8 mouse cellular contexts compared by ENCODE assay signal in the genomic region with DNA sequence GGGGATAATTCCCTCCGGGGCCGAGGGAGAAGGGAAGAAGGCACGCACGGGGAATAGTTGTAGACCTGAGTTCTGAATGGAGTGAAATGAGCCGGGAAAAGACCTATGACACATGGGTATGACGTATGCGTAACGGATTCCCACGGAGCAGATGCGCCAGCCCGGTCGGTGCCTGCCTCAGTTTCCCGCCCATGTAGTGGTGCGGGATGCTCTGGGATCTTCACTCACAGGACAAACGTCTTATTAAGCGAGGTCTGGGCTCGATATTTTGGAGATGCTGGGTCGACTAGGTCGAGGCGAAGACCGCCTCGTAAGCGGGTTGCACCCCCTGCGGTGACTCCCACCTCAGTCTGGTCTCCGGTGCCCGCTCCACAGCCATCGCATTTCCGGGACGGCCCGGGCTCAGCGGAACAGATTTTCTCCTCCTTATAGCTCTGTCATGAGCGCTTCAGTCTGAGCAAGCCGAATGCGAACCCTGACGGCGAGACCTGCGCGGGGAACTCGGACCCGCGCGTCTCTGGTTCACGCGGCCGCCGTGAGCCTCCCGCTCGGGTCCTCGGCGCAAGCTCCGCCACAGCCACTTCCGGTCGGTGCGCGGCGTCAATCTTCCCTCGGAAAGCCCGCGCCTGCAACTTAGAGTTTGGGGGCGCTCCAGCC. TPM values are rescaled to one million over a fixed set of nuclear protein-coding genes. Genes with fewer than 3 reads are reported as not detected.
DNase-seq lines count a peak whose midpoint lies in the region; ATAC-seq and TF ChIP-seq lines count a peak whose summit lies in the region.

Zdhhc6 (minus strand) TSS at position 581 of the 657 bp plus-strand sequence.

- H3K4me2 ChIP-seq in hindbrain, embryonic 15.5 days, result peak within 1 kb of the TSS; percentile 87

- DNase-seq in adipocyte (ENCODE audit: low spot score), result peak; percentile 22
- DNase-seq in gastrocnemius, adult 8-10 months (ENCODE audit: low spot score in 2 of 2), result peak; percentile 49 to 62
- DNase-seq in layer of hippocampus, postnatal 36 days, result peak; percentile 81 to 84
- DNase-seq in lung, postnatal 14 days, result peak; percentile 88
- DNase-seq in right cerebral cortex, adult 2 months (ENCODE audit: low spot score in 2 of 2), result peak; percentile 83 to 87
- peak; percentile 87 for DNase-seq in urinary bladder, postnatal 14 days (ENCODE audit: low spot score)

- 0% methylated on average over 60 of the region's 60 CpGs for WGBS in hindbrain, embryonic 15.5 days

- peak within 1 kb of the TSS; percentile 57 for H3K27ac ChIP-seq in cortical plate, adult 2 months (ENCODE audit: insufficient read depth, low read length)
- H3K27ac ChIP-seq in hindbrain, embryonic 15.5 days (replicated peaks), result peak within 1 kb of the TSS; percentile 75

- peak within 1 kb of the TSS; percentile 83 for H3K9ac ChIP-seq in hindbrain, embryonic 15.5 days

- no peaks in the 10 kb centered on the region for H3K27me3 ChIP-seq in hindbrain, embryonic 15.5 days

- ATAC-seq in hindbrain, embryonic 15.5 days (ENCODE audit: low FRiP score, low read depth), result peak; percentile 84

- peak; percentile 54; the same call in 1 of the 2 replicates for TF ChIP-seq POLR2A in cortical plate, adult 2 months (IDR thresholded peaks at IDR 0.05; ENCODE audit: extremely low read depth, insufficient read depth, low read length)

- H3K9me3 ChIP-seq in hindbrain, embryonic 15.5 days, result no peaks in the 10 kb centered on the region

- H3K4me3 ChIP-seq in cortical plate, adult 2 months (ENCODE audit: insufficient read depth, low read length), result peak within 1 kb of the TSS; percentile 76
- peak within 1 kb of the TSS; percentile 62 for H3K4me3 ChIP-seq in hindbrain, embryonic 15.5 days

- H3K4me1 ChIP-seq in cortical plate, adult 2 months (ENCODE audit: control insufficient read depth, insufficient read depth, low read length), result peaks cover 5% of the 10 kb centered on the region
- peaks cover 35% of the 10 kb centered on the region for H3K4me1 ChIP-seq in hindbrain, embryonic 15.5 days (replicated peaks)

- TF ChIP-seq CTCF in cortical plate, adult 2 months (IDR thresholded peaks at IDR 0.05; ENCODE audit: extremely low read depth, insufficient read depth, low read length), result no peak

- peaks cover 12% of the 10 kb centered on the region for H3K36me3 ChIP-seq in hindbrain, embryonic 15.5 days

RNA-seq across cellular contexts. Expression of gene Zdhhc6, which starts in this region (rescaled TPM):
- polyA plus RNA-seq in cortical plate, adult 2 months (2012; rRNA removed), result 24.6 and 27.2 TPM in 2 replicates
- 10 to 100 TPM; 18.6 to 24.3 (median 19.8) TPM for total RNA-seq in gastrocnemius, adult 8-10 months (2022)
- polyA plus RNA-seq in hindbrain, embryonic 15.5 days (2015; fragmentation: Nextera tagmentation; extraction: Ambion mirVana), result 67.4 and 71.1 TPM in 2 replicates
- total RNA-seq in layer of hippocampus, postnatal 36 days (2021), result 10 to 100 TPM; 27.2 to 28.6 TPM

Comparison
In these comparisons a context has a peak if more than half of its experiments do, and no peak if none do; other contexts are left out.
1. Peak in every context shown above with its lines: DNase-seq, ATAC-seq, H3K4me3 ChIP-seq and H3K27ac ChIP-seq.
2. DNase-seq: peak in every context shown above with its lines; median percentile 88 in lung, postnatal 14 days; 87 in urinary bladder, postnatal 14 days; 85 in right cerebral cortex, adult 2 months; 82 in layer of hippocampus, postnatal 36 days; 56 in gastrocnemius, adult 8-10 months; 22 in adipocyte.